Mouse (Mus musculus): ENCODE results near the gene Cnpy2. TPM values are rescaled to one million over a fixed set of nuclear protein-coding genes. Genes with fewer than 3 reads are reported as not detected.
"Not testable (repeated sequence)": the region's sequence is repeated elsewhere in the genome, so short reads cannot be mapped to it uniquely, and the experiment has no call there.

Cnpy2 gene
- 196 and 202 TPM in 2 replicates for polyA plus RNA-seq (2015; fragmentation: Nextera tagmentation; extraction: Ambion mirVana)

GRCm38 (mm10) chr10:128322141-128323108 lies at the start of gene Cnpy2:
Cnpy2 (plus strand) TSS chr10:128322459.
- 1% methylated on average over 40 of the region's 40 CpGs for WGBS

GRCm38 (mm10) chr10:128272819-128273439 lies 49.3 kb upstream of the Cnpy2 start:
- H3K4me3 ChIP-seq (ENCODE audit: low read length); H3K9me3 ChIP-seq (ENCODE audit: control insufficient read depth, low read length); ATAC-seq; H3K4me1 ChIP-seq (ENCODE audit: control insufficient read depth, insufficient read depth, low read depth, low read length); H3K36me3 ChIP-seq (ENCODE audit: control insufficient read depth, insufficient read depth, low read length); H3K9ac ChIP-seq (ENCODE audit: low read depth, low read length); H3K27ac ChIP-seq (ENCODE audit: low read depth, low read length); H3K27me3 ChIP-seq (replicated peaks; ENCODE audit: control insufficient read depth, insufficient read depth, low read length); H3K4me2 ChIP-seq (ENCODE audit: low read length): not testable (repeated sequence)
- WGBS: 93% methylated on average over 4 of the region's 7 CpGs

More at GRCm38 (mm10) chr10:128322141-128323108, at the start of gene Cnpy2:
- no peaks in the 10 kb centered on the region for H3K27me3 ChIP-seq (replicated peaks; ENCODE audit: control insufficient read depth, insufficient read depth, low read length)
- H3K4me2 ChIP-seq (ENCODE audit: low read length): peak within 1 kb of the TSS; percentile 91
- peak within 1 kb of the TSS; percentile 93 for H3K9ac ChIP-seq (ENCODE audit: low read depth, low read length)
- ATAC-seq: peak; percentile 96
- peaks cover 29% of the 10 kb centered on the region for H3K36me3 ChIP-seq (ENCODE audit: control insufficient read depth, insufficient read depth, low read length)
- peaks cover 13% of the 10 kb centered on the region for H3K4me1 ChIP-seq (ENCODE audit: control insufficient read depth, insufficient read depth, low read depth, low read length)
- H3K4me3 ChIP-seq (ENCODE audit: low read length): peak within 1 kb of the TSS; percentile 83
- H3K27ac ChIP-seq (ENCODE audit: low read depth, low read length): peak within 1 kb of the TSS; percentile 97
- H3K9me3 ChIP-seq (ENCODE audit: control insufficient read depth, low read length): no peaks in the 10 kb centered on the region

GRCm38 (mm10) chr10:128275374-128275773 lies 46.9 kb upstream of the Cnpy2 start:
- not testable (repeated sequence) for H3K27me3 ChIP-seq (replicated peaks; ENCODE audit: control insufficient read depth, insufficient read depth, low read length); H3K9me3 ChIP-seq (ENCODE audit: control insufficient read depth, low read length); H3K9ac ChIP-seq (ENCODE audit: low read depth, low read length); H3K4me3 ChIP-seq (ENCODE audit: low read length); H3K4me1 ChIP-seq (ENCODE audit: control insufficient read depth, insufficient read depth, low read depth, low read length); H3K27ac ChIP-seq (ENCODE audit: low read depth, low read length); H3K4me2 ChIP-seq (ENCODE audit: low read length); H3K36me3 ChIP-seq (ENCODE audit: control insufficient read depth, insufficient read depth, low read length); ATAC-seq
- WGBS: 100% methylated on average over 1 of the region's 1 CpGs

GRCm38 (mm10) chr10:128278158-128278557 lies 44.1 kb upstream of the Cnpy2 start:
- ATAC-seq: no peak
- H3K36me3 ChIP-seq (ENCODE audit: control insufficient read depth, insufficient read depth, low read length): peaks cover 22% of the 10 kb centered on the region
- WGBS: 51% methylated on average over 6 of the region's 6 CpGs

GRCm38 (mm10) chr10:128280943-128281342 lies 41.3 kb upstream of the Cnpy2 start:
- WGBS: 92% methylated on average over 6 of the region's 6 CpGs
- no peak for ATAC-seq
- no peak overlapping the region for H3K4me2 ChIP-seq (ENCODE audit: low read length)
- no peaks in the 10 kb centered on the region for H3K9me3 ChIP-seq (ENCODE audit: control insufficient read depth, low read length)
- no peak overlapping the region for H3K27ac ChIP-seq (ENCODE audit: low read depth, low read length)
- no peaks in the 10 kb centered on the region for H3K27me3 ChIP-seq (replicated peaks; ENCODE audit: control insufficient read depth, insufficient read depth, low read length)
- no peak overlapping the region for H3K4me3 ChIP-seq (ENCODE audit: low read length)
- no peaks in the 10 kb centered on the region for H3K4me1 ChIP-seq (ENCODE audit: control insufficient read depth, insufficient read depth, low read depth, low read length)
- peaks cover 29% of the 10 kb centered on the region for H3K36me3 ChIP-seq (ENCODE audit: control insufficient read depth, insufficient read depth, low read length)
- no peak overlapping the region for H3K9ac ChIP-seq (ENCODE audit: low read depth, low read length)

More at GRCm38 (mm10) chr10:128278158-128278557, 44.1 kb upstream of the Cnpy2 start:
- no peak overlapping the region for H3K4me2 ChIP-seq (ENCODE audit: low read length)
- no peak overlapping the region for H3K9ac ChIP-seq (ENCODE audit: low read depth, low read length)
- H3K9me3 ChIP-seq (ENCODE audit: control insufficient read depth, low read length): no peaks in the 10 kb centered on the region
- no peaks in the 10 kb centered on the region for H3K4me1 ChIP-seq (ENCODE audit: control insufficient read depth, insufficient read depth, low read depth, low read length)
- H3K27me3 ChIP-seq (replicated peaks; ENCODE audit: control insufficient read depth, insufficient read depth, low read length): no peaks in the 10 kb centered on the region
- H3K27ac ChIP-seq (ENCODE audit: low read depth, low read length): no peak overlapping the region
- no peak overlapping the region for H3K4me3 ChIP-seq (ENCODE audit: low read length)

- H3K27ac ChIP-seq (ENCODE audit: low read depth, low read length): no peak overlapping the region
- peaks cover 34% of the 10 kb centered on the region for H3K36me3 ChIP-seq (ENCODE audit: control insufficient read depth, insufficient read depth, low read length)
- H3K4me3 ChIP-seq (ENCODE audit: low read length): no peak overlapping the region
- no peak for ATAC-seq
- no peak overlapping the region for H3K9ac ChIP-seq (ENCODE audit: low read depth, low read length)
- WGBS: 95% methylated on average over 14 of the region's 14 CpGs
- H3K9me3 ChIP-seq (ENCODE audit: control insufficient read depth, low read length): no peaks in the 10 kb centered on the region
- H3K4me1 ChIP-seq (ENCODE audit: control insufficient read depth, insufficient read depth, low read depth, low read length): no peaks in the 10 kb centered on the region
- no peak overlapping the region for H3K4me2 ChIP-seq (ENCODE audit: low read length)
- H3K27me3 ChIP-seq (replicated peaks; ENCODE audit: control insufficient read depth, insufficient read depth, low read length): no peaks in the 10 kb centered on the region
Measured at GRCm38 (mm10) chr10:128281682-128282081, 40.6 kb upstream of the Cnpy2 start.

GRCm38 (mm10) chr10:128282886-128283450 lies 39.3 kb upstream of the Cnpy2 start:
- no peak overlapping the region for H3K27ac ChIP-seq (ENCODE audit: low read depth, low read length)

GRCm38 (mm10) chr10:128283604-128284579 lies 38.4 kb upstream of the Cnpy2 start:
- no peak overlapping the region for H3K4me3 ChIP-seq (ENCODE audit: low read length)
- peak; percentile 72 for ATAC-seq

More at GRCm38 (mm10) chr10:128282886-128283450, 39.3 kb upstream of the Cnpy2 start:
- Histone ChIP-seq H3K9me3 (ENCODE audit: control insufficient read depth, low read length) (no peaks in the 10 kb centered on the region), H3K36me3 (ENCODE audit: control insufficient read depth, insufficient read depth, low read length) (peaks cover 34% of the 10 kb centered on the region), H3K9ac (ENCODE audit: low read depth, low read length) (no peak overlapping the region), H3K4me1 (ENCODE audit: control insufficient read depth, insufficient read depth, low read depth, low read length) (no peaks in the 10 kb centered on the region), H3K4me2 (ENCODE audit: low read length) (no peak overlapping the region), H3K27me3 (replicated peaks; ENCODE audit: control insufficient read depth, insufficient read depth, low read length) (no peaks in the 10 kb centered on the region), H3K4me3 (ENCODE audit: low read length) (no peak overlapping the region)
- no peak for ATAC-seq
- WGBS: 91% methylated on average over 20 of the region's 20 CpGs

More at GRCm38 (mm10) chr10:128283604-128284579, 38.4 kb upstream of the Cnpy2 start:
- Histone ChIP-seq H3K36me3 (ENCODE audit: control insufficient read depth, insufficient read depth, low read length) (peaks cover 37% of the 10 kb centered on the region), H3K4me1 (ENCODE audit: control insufficient read depth, insufficient read depth, low read depth, low read length) (no peaks in the 10 kb centered on the region), H3K9ac (ENCODE audit: low read depth, low read length) (no peak overlapping the region; the same call in 1 of the 2 replicates), H3K27me3 (replicated peaks; ENCODE audit: control insufficient read depth, insufficient read depth, low read length) (no peaks in the 10 kb centered on the region), H3K9me3 (ENCODE audit: control insufficient read depth, low read length) (no peaks in the 10 kb centered on the region), H3K27ac (ENCODE audit: low read depth, low read length) (peak overlapping the region; percentile 66), H3K4me2 (ENCODE audit: low read length) (no peak overlapping the region)
- WGBS: 62% methylated on average over 31 of the region's 31 CpGs
